Mouse (Mus musculus) monocyte, adult 5-6 weeks (primary cell): ENCODE results near the gene Meis1. TPM values are rescaled to one million over a fixed set of nuclear protein-coding genes. Genes with fewer than 3 reads are reported as not detected.

Experiments
- ATAC-seq: fragments of 153-309, 156-312 bp; replicated peaks from 2 replicates; pipeline ENCODE4 v1.8.0; 2017; ENCODE audit warnings: mild to moderate bottlenecking; ENCODE audit not compliant: low TSS enrichment, insufficient number of reproducible peaks, severe bottlenecking, poor library complexity, low FRiP score
- total RNA-seq: library from RNA; stranded (forward); fragments of 200-1000, 200-491, 200-594 nt; gene quantifications from 3 replicates; pipeline ENCODE4 v1.2.3, GENCODE M21; 2017

The Meis1 gene
- total RNA-seq, 1 experiment from 2014 or later: 11.1 TPM

- ATAC-seq: no peak
These were observed 144.3 kb downstream of the Meis1 start for GRCm38 (mm10) chr11:18874278-18875000.

- no peak for ATAC-seq
These were observed 145.1 kb downstream of the Meis1 start for GRCm38 (mm10) chr11:18873451-18874277.

- no peak for ATAC-seq
These were observed 146.0 kb downstream of the Meis1 start for GRCm38 (mm10) chr11:18872793-18873192.

GRCm38 (mm10) chr11:18872118-18872751 lies 146.6 kb downstream of the Meis1 start:
- no peak for ATAC-seq

GRCm38 (mm10) chr11:18871170-18872081 lies 147.4 kb downstream of the Meis1 start:
- ATAC-seq: no peak

GRCm38 (mm10) chr11:18870121-18870931 lies 148.5 kb downstream of the Meis1 start:
- no peak for ATAC-seq

- no peak for ATAC-seq
These were observed 149.3 kb downstream of the Meis1 start for GRCm38 (mm10) chr11:18869429-18869969.

- no peak for ATAC-seq
These were observed 151.1 kb downstream of the Meis1 start for GRCm38 (mm10) chr11:18867665-18868064.

GRCm38 (mm10) chr11:18866198-18866836 lies 152.5 kb downstream of the Meis1 start:
- no peak for ATAC-seq

- ATAC-seq: no peak
These were observed 168.0 kb downstream of the Meis1 start for GRCm38 (mm10) chr11:18850772-18851171.

GRCm38 (mm10) chr11:18847650-18848049 lies 171.1 kb downstream of the Meis1 start:
- ATAC-seq: no peak

GRCm38 (mm10) chr11:18846472-18846871 lies 172.3 kb downstream of the Meis1 start:
- ATAC-seq: no peak

GRCm38 (mm10) chr11:18845900-18846299 lies 172.9 kb downstream of the Meis1 start:
- ATAC-seq: no peak

GRCm38 (mm10) chr11:18845466-18845865 lies 173.3 kb downstream of the Meis1 start:
- no peak for ATAC-seq

- no peak for ATAC-seq
These were observed 188.7 kb downstream of the Meis1 start for GRCm38 (mm10) chr11:18830087-18830486.
